Mouse (Mus musculus) heart, embryonic 12.5 days (tissue): Measurements from ENCODE around the gene Pcyox1. TPM values are rescaled to one million over a fixed set of nuclear protein-coding genes. Genes with fewer than 3 reads are reported as not detected.

Source experiments
- ATAC-seq: fragments of 200-750 bp; cut with Nextera tagmentation; 2 replicates; pipeline ENCODE4 v1.8.0; 2017; ENCODE audit warnings: moderate TSS enrichment, moderate library complexity; ENCODE audit not compliant: insufficient number of reproducible peaks, low FRiP score
- H3K27ac ChIP-seq: fragments of 300-500 bp; sonication (generic); 2 replicates; pipeline ENCODE4 v1.5.1; 2016; ENCODE audit warnings: mild to moderate bottlenecking, moderate library complexity; ENCODE audit not compliant: poor library complexity, severe bottlenecking
- H3K27me3 ChIP-seq: fragments of 300-500 bp; sonication (generic); replicated peaks from 2 replicates; pipeline ENCODE4 v1.6.1; 2016; ENCODE audit warnings: mild to moderate bottlenecking, moderate library complexity
- H3K36me3 ChIP-seq: fragments of 300-500 bp; sonication (generic); 2 replicates; pipeline ENCODE4 v1.6.1; 2016; ENCODE audit warnings: mild to moderate bottlenecking, moderate library complexity
- H3K4me1 ChIP-seq: fragments of 300-500 bp; sonication (generic); replicated peaks from 2 replicates; pipeline ENCODE4 v1.6.1; 2016; ENCODE audit warnings: mild to moderate bottlenecking
- H3K4me2 ChIP-seq: fragments of 300-500 bp; sonication (generic); 2 replicates; pipeline ENCODE4 v1.6.1; 2016; ENCODE audit warnings: mild to moderate bottlenecking, moderate library complexity
- H3K4me3 ChIP-seq: fragments of 300-500 bp; sonication (generic); 2 replicates; pipeline ENCODE4 v1.5.1; 2016; ENCODE audit warnings: mild to moderate bottlenecking
- H3K9ac ChIP-seq: fragments of 300-500 bp; sonication (generic); 2 replicates; pipeline ENCODE4 v1.6.1; 2016; ENCODE audit warnings: mild to moderate bottlenecking, moderate library complexity
- H3K9me3 ChIP-seq: fragments of 300-500 bp; sonication (generic); replicated peaks from 2 replicates; pipeline ENCODE4 v1.6.1; 2016; ENCODE audit warnings: mild to moderate bottlenecking, moderate library complexity
- WGBS: fragments of 180-500 bp; shearing (Covaris S2); methylation state at CpG from one replicate; pipeline ENCODE4 v1.1.7; 2016; 5-methylcytosine and 5-hydroxymethylcytosine counted together
- polyA plus RNA-seq: library from polyadenylated mRNA; unstranded; fragments of >200 nt; fragmentation: Nextera tagmentation; extraction: Ambion mirVana; gene quantifications from 2 replicates; pipeline ENCODE4 v1.2.1, GENCODE M21; 2016

Gene Pcyox1
- polyA plus RNA-seq, 1 experiment from 2014 or later, result 59.4 TPM

- peaks cover 31% of the 10 kb centered on the region for H3K4me1 ChIP-seq
- peaks cover 15% of the 10 kb centered on the region for H3K36me3 ChIP-seq
- peak overlapping the region; percentile 90 for H3K4me2 ChIP-seq
- ATAC-seq, result no peak
- H3K4me3 ChIP-seq, result peak overlapping the region; percentile 86
- WGBS, result 3% methylated on average over 14 of the region's 14 CpGs
- H3K27ac ChIP-seq, result peak overlapping the region; percentile 84; the same call in 1 of the 2 replicates
- no peaks in the 10 kb centered on the region for H3K27me3 ChIP-seq
- H3K9ac ChIP-seq, result peak overlapping the region; percentile 84
- no peaks in the 10 kb centered on the region for H3K9me3 ChIP-seq
Observed at GRCm38 (mm10) chr6:86397257-86397980, 465 bp upstream of the Pcyox1 start.

DNA sequence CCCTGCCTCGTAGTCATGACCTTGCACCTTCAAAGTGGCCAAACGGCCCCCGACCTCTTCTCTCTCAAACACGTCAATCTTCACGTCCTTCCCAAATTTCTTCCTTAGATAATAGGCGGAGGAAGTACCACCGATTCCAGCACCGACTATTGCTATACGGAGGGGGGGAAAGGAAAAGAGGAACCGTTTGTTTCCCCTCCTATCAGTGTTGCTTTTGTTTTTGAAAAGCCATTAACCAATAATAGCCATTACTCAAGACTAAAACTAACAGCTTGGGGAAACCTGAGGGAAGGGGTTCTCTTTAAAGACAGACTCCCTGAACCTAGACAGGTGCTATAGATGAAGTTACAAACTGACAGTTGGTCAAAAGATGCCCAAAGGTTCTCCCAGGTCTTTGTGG is 985 bp downstream of the Pcyox1 start:
- Histone ChIP-seq H3K9ac (peak overlapping the region; percentile 84), H3K27ac (peak overlapping the region; percentile 84; the same call in 1 of the 2 replicates), H3K4me3 (peak overlapping the region; percentile 86), H3K36me3 (peaks cover 29% of the 10 kb centered on the region), H3K27me3 (no peaks in the 10 kb centered on the region), H3K9me3 (no peaks in the 10 kb centered on the region), H3K4me1 (peaks cover 30% of the 10 kb centered on the region), H3K4me2 (peak overlapping the region; percentile 90)
- ATAC-seq, result no peak
- 33% methylated on average over 10 of the region's 10 CpGs for WGBS

- H3K4me2 ChIP-seq, result peak overlapping the region; percentile 90
- H3K4me3 ChIP-seq, result peak overlapping the region; percentile 0; the same call in 1 of the 2 replicates
- no peaks in the 10 kb centered on the region for H3K27me3 ChIP-seq
- no peak for ATAC-seq
- H3K9me3 ChIP-seq, result no peaks in the 10 kb centered on the region
- H3K27ac ChIP-seq, result no peak overlapping the region
- H3K36me3 ChIP-seq, result peaks cover 39% of the 10 kb centered on the region
- H3K4me1 ChIP-seq, result peaks cover 27% of the 10 kb centered on the region
- WGBS, result 75% methylated on average over 9 of the region's 9 CpGs
- H3K9ac ChIP-seq, result peak overlapping the region; percentile 44; the same call in 1 of the 2 replicates
Observed at GRCm38 (mm10) chr6:86395021-86395420, 1.9 kb downstream of the Pcyox1 start.

DNA sequence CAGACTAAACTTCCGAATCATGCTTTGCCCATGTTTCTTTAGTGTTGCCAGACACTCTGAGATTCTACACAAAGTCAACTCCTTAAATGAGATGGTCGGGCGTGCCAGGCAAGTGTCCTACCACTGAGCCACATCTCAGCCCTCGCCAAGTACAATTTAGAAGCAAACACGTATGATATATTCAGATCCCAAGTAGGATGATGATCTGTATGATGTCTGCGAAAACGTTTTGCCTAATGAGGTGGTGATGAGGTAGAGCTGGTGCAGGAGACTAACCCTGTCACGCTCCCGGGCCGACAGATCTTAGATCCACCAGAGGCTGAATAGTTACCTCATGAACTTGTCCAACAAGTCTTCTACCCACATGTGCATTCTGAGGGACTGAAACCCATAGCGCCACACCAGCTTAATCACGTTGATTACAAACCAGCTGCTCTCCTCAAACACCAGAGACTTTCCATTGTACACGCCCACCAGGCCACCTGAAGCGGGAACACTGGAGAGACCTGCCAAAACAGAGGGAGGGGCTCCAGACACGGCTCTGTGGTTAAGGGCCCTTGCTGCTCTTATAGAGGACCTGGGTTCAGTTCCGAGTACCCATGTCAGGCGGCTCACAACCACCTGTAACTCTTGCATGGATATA is 2.8 kb downstream of the Pcyox1 start:
- no peak for ATAC-seq
- no peak overlapping the region for H3K9ac ChIP-seq
- no peaks in the 10 kb centered on the region for H3K9me3 ChIP-seq
- 88% methylated on average over 17 of the region's 17 CpGs for WGBS
- no peak overlapping the region for H3K4me2 ChIP-seq
- H3K27ac ChIP-seq, result no peak overlapping the region
- peaks cover 47% of the 10 kb centered on the region for H3K36me3 ChIP-seq
- peaks cover 27% of the 10 kb centered on the region for H3K4me1 ChIP-seq
- H3K4me3 ChIP-seq, result no peak overlapping the region
- no peaks in the 10 kb centered on the region for H3K27me3 ChIP-seq

- Histone ChIP-seq H3K9me3 (no peaks in the 10 kb centered on the region), H3K4me2 (no peak overlapping the region), H3K9ac (no peak overlapping the region), H3K36me3 (peaks cover 57% of the 10 kb centered on the region), H3K27me3 (no peaks in the 10 kb centered on the region), H3K4me1 (peaks cover 32% of the 10 kb centered on the region), H3K27ac (no peak overlapping the region), H3K4me3 (no peak overlapping the region)
- ATAC-seq, result no peak
- whole genome bisulfite sequencing, result 100% methylated on average over 1 of the region's 1 CpGs
Observed at GRCm38 (mm10) chr6:86393187-86393586, 3.8 kb downstream of the Pcyox1 start.

GRCm38 (mm10) chr6:86391326-86391725 is 5.6 kb downstream of the Pcyox1 start:
- Histone ChIP-seq H3K4me1 (peaks cover 25% of the 10 kb centered on the region), H3K36me3 (peaks cover 69% of the 10 kb centered on the region), H3K27ac (no peak overlapping the region), H3K9ac (no peak overlapping the region), H3K9me3 (no peaks in the 10 kb centered on the region), H3K4me2 (no peak overlapping the region), H3K4me3 (no peak overlapping the region), H3K27me3 (no peaks in the 10 kb centered on the region)
- ATAC-seq, result no peak
- WGBS, result 91% methylated on average over 5 of the region's 5 CpGs

GRCm38 (mm10) chr6:86388461-86388860 is 8.5 kb downstream of the Pcyox1 start:
- no peaks in the 10 kb centered on the region for H3K9me3 ChIP-seq
- H3K4me2 ChIP-seq, result no peak overlapping the region
- no peaks in the 10 kb centered on the region for H3K27me3 ChIP-seq
- no peak overlapping the region for H3K27ac ChIP-seq
- no peak overlapping the region for H3K9ac ChIP-seq
- ATAC-seq, result no peak
- H3K4me1 ChIP-seq, result 0 out of 2 replicates have a peak, but pooled peaks cover 5% of the 10 kb centered on the region
- peaks cover 64% of the 10 kb centered on the region for H3K36me3 ChIP-seq
- 59% methylated on average over 18 of the region's 18 CpGs for WGBS
- H3K4me3 ChIP-seq, result no peak overlapping the region

DNA sequence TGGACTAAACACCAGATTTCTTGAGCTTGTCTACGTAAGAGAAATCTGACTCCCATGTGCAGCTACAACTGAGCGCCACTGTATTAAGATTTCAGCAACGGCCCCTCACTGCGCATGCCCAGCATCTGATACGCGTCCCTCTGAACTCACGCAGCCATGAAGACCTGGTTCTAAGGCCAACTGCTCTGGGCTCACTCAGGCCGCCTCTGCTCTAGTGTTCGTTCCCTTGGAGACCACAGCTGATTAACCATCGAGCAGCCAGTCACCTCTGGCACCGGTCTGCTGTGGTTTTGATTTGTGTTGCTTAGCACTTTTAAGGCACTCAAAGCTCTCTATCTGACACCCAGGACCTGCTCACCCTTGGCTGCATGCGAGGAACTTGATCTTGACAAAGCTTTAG is 9.6 kb downstream of the Pcyox1 start:
- H3K27ac ChIP-seq, result no peak overlapping the region
- H3K4me1 ChIP-seq, result 0 out of 2 replicates have a peak, but pooled peaks cover 5% of the 10 kb centered on the region
- H3K36me3 ChIP-seq, result peaks cover 58% of the 10 kb centered on the region
- H3K9ac ChIP-seq, result no peak overlapping the region
- no peak for ATAC-seq
- no peaks in the 10 kb centered on the region for H3K9me3 ChIP-seq
- no peak overlapping the region for H3K4me2 ChIP-seq
- no peak overlapping the region for H3K4me3 ChIP-seq
- WGBS, result 74% methylated on average over 12 of the region's 12 CpGs
- H3K27me3 ChIP-seq, result no peaks in the 10 kb centered on the region

DNA sequence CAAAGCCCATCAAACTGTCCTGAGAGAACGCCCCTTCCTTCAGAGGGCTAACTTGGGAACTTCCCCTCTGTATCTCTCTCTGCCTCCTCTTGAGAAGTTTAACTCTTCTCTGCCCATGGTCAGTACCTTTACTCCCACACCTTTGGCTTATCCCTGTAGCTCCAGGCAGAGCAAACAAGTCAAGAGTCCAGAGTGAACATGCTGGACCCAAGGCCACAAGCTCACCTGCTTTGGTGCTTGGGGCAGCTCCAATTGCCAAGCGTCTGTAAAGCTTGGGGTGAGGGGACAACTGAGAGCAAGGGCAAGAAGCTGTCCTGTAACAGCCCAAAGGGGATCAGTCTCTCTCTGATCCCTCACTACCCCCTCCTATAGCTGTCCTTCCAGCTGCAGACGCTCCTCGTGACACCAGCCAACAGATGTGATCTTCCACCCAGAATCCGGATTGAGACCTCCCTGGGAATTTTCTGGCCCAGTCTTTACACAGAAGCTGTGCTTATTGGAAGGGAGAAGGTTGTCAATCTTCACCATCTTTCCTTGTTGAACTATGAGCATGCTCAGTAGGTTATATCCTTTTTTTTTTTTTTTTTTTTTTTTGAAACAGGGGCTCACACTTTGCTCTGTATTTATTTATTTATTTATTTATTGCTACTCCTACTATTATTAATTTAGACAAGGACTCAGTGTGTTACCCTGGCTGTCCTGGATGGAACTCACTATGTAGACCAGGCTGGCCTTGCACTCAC is 11.4 kb downstream of the Pcyox1 start:
- 0 out of 2 replicates have a peak, but pooled peaks cover 5% of the 10 kb centered on the region for H3K4me1 ChIP-seq
- no peak for ATAC-seq
- no peak overlapping the region for H3K9ac ChIP-seq
- no peaks in the 10 kb centered on the region for H3K27me3 ChIP-seq
- no peak overlapping the region for H3K4me3 ChIP-seq
- H3K36me3 ChIP-seq, result peaks cover 40% of the 10 kb centered on the region
- 80% methylated on average over 5 of the region's 5 CpGs for WGBS
- H3K9me3 ChIP-seq, result no peaks in the 10 kb centered on the region
- H3K4me2 ChIP-seq, result no peak overlapping the region
- H3K27ac ChIP-seq, result no peak overlapping the region

DNA sequence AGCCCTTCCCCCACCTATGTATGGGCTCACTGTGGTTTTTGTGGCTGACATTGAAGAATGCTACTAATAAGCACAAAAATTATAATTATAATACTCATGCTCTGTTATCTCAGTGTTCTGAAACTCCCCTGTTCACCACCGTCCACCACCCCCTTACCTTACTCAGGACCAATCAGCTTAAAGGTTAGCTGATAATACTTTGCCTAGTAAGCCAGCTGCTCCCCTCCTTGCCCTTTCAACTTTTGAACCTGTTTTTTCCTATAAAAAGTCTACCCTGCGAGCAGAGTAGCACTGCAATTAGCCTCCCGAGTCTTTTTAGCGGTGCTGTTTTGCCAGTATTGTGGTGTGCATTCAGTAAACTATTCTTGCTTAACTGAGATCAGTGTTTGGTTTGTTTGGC is 12.3 kb downstream of the Pcyox1 start:
- WGBS, result 54% methylated on average over 4 of the region's 4 CpGs
- H3K9ac ChIP-seq, result no peak overlapping the region
- no peak overlapping the region for H3K4me3 ChIP-seq
- H3K36me3 ChIP-seq, result peaks cover 35% of the 10 kb centered on the region
- H3K9me3 ChIP-seq, result no peaks in the 10 kb centered on the region
- no peak for ATAC-seq
- H3K4me1 ChIP-seq, result 0 out of 2 replicates have a peak, but pooled peaks cover 5% of the 10 kb centered on the region
- H3K27me3 ChIP-seq, result no peaks in the 10 kb centered on the region
- no peak overlapping the region for H3K4me2 ChIP-seq
- H3K27ac ChIP-seq, result no peak overlapping the region

- Histone ChIP-seq H3K27me3 (no peaks in the 10 kb centered on the region), H3K9me3 (no peaks in the 10 kb centered on the region), H3K4me3 (no peak overlapping the region), H3K27ac (no peak overlapping the region), H3K36me3 (peaks cover 35% of the 10 kb centered on the region), H3K9ac (no peak overlapping the region), H3K4me2 (no peak overlapping the region; the same call in 1 of the 2 replicates), H3K4me1 (0 out of 2 replicates have a peak, but pooled peaks cover under 1% of the 10 kb centered on the region)
- ATAC-seq, result no peak
- 34% methylated on average over 16 of the region's 16 CpGs for WGBS
Observed at GRCm38 (mm10) chr6:86383370-86383769, 13.6 kb downstream of the Pcyox1 start.
